Mouse (Mus musculus) heart, embryonic 14.5 days (tissue): ENCODE results near the gene Tead1. TPM values are rescaled to one million over a fixed set of nuclear protein-coding genes. Genes with fewer than 3 reads are reported as not detected.

Experiments
- ATAC-seq: fragments of 200-750 bp; cut with Nextera tagmentation; 2 replicates; pipeline ENCODE4 v1.8.0; 2017; ENCODE audit warnings: low read depth, moderate TSS enrichment; ENCODE audit not compliant: insufficient number of reproducible peaks, insufficient read depth, low FRiP score
- H3K27ac ChIP-seq, 2 experiments: fragments of 200-500 bp in 1 of 2; fragments of 300-500 bp in 1 of 2; sonication (generic) in 1 of 2; replicated peaks in 1 of 2; 2 replicates each; pipeline ENCODE4 v1.5.1; 2012 to 2014; ENCODE audit warnings: low read depth in 2 of 2, low read length in 2 of 2, control low read depth in 1 of 2, mild to moderate bottlenecking in 1 of 2, mixed read lengths in 1 of 2; ENCODE audit not compliant: control insufficient read depth in 1 of 2, insufficient read depth in 1 of 2
- H3K27me3 ChIP-seq: fragments of 300-500 bp; sonication (generic); 2 replicates; pipeline ENCODE4 v1.6.1; 2014; ENCODE audit warnings: mild to moderate bottlenecking, low read length, control low read depth; ENCODE audit not compliant: control insufficient read depth, insufficient read depth
- H3K36me3 ChIP-seq: fragments of 300-500 bp; sonication (generic); 2 replicates; pipeline ENCODE4 v1.6.1; 2014; ENCODE audit warnings: mild to moderate bottlenecking, control low read depth, low read length, mixed read lengths; ENCODE audit not compliant: control insufficient read depth, insufficient read depth
- H3K4me1 ChIP-seq, 2 experiments: fragments of 200-500 bp in 1 of 2; fragments of 300-500 bp in 1 of 2; sonication (generic) in 1 of 2; 2 replicates each; pipeline ENCODE4 v1.6.1; 2012 to 2014; ENCODE audit warnings: low read length in 2 of 2, control low read depth in 1 of 2, mixed read lengths in 1 of 2; ENCODE audit not compliant: control insufficient read depth in 2 of 2, insufficient read depth in 2 of 2
- H3K4me2 ChIP-seq: fragments of 300-500 bp; sonication (generic); 2 replicates; pipeline ENCODE4 v1.6.1; 2014; ENCODE audit warnings: mild to moderate bottlenecking, low read length
- H3K4me3 ChIP-seq, 2 experiments: fragments of 200-500 bp in 1 of 2; fragments of 300-500 bp in 1 of 2; sonication (generic) in 1 of 2; 2 replicates each; pipeline ENCODE4 v1.5.1; 2012 to 2014; ENCODE audit warnings: low read length in 2 of 2, mild to moderate bottlenecking in 2 of 2, control low read depth in 1 of 2, low read depth in 1 of 2, moderate library complexity in 1 of 2; ENCODE audit not compliant: control insufficient read depth in 1 of 2, insufficient read depth in 1 of 2
- H3K9ac ChIP-seq: fragments of 300-500 bp; sonication (generic); 2 replicates; pipeline ENCODE4 v1.6.1; 2014; ENCODE audit warnings: mild to moderate bottlenecking, low read length
- H3K9me3 ChIP-seq: fragments of 300-500 bp; sonication (generic); 2 replicates; pipeline ENCODE4 v1.6.1; 2016; ENCODE audit warnings: low read length, control low read depth; ENCODE audit not compliant: control insufficient read depth
- WGBS: fragments of 180-500 bp; shearing (Covaris S2); extraction: QIAGEN DNeasy Blood & Tissue Kit; methylation state at CpG from one replicate; pipeline ENCODE4 v1.1.7; 2014; 5-methylcytosine and 5-hydroxymethylcytosine counted together
- polyA plus RNA-seq: library from polyadenylated mRNA; unstranded; fragments of >200 nt; fragmentation: Nextera tagmentation; extraction: Ambion mirVana; gene quantifications from 2 replicates; pipeline ENCODE4 v1.2.1, GENCODE M21; 2014

Gene Tead1
- polyA plus RNA-seq, 1 experiment from 2014 or later, result 40.7 TPM

DNA sequence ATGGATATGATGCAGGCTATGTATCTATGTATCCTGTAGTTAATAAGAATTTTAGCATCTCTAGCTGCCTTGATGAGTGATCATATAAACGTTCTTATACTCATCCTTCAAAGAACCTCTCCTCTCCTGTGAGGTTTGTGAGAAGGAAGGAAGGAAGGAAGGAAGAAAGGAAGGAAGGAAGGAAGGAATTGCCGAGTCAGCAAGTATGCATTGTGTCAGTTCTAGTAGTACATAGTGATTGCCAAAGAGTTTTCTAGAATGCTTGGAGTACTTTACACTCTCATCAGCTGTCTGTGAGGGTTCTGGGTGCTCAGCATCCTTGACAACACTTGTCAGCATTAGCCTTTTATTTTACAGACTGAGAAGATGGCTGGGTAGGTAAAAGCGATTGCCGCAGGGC, 69.2 kb downstream of the Tead1 start:
- H3K4me1 ChIP-seq, result peaks cover 15 to 49% of the 10 kb centered on the region in 2 experiments

DNA sequence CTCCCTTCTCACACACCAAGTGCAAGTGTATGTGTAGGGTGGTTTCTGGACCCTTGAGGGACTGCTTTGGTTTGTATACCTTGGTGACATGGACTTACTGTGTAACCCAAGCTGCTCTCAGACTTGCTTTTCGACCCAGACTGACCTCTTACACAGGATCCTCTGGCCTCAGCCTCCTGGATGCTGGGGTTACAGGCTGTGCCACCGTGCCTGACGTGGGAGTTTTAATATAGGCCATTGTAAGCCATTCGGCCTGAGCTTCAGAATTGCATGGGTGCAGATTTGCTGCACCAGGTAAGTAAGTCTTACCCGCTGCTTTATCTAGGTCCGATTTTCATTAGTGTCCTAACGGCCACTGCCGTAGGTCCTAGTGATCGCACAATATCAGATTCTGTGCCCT, 71.0 kb downstream of the Tead1 start:
- Histone ChIP-seq H3K9ac (no peak overlapping the region), H3K36me3 (0 out of 2 replicates have a peak, but pooled peaks cover 4% of the 10 kb centered on the region), H3K9me3 (no peaks in the 10 kb centered on the region), H3K27ac (no peak overlapping the region), H3K4me3 (no peak overlapping the region), H3K4me2 (no peak overlapping the region), H3K27me3 (no peaks in the 10 kb centered on the region), H3K4me1 (peaks cover 24 to 49% of the 10 kb centered on the region in 2 experiments)
- WGBS, result 89% methylated on average over 9 of the region's 9 CpGs
- no peak for ATAC-seq

More for the DNA sequence above, 69.2 kb downstream of the Tead1 start:
- H3K4me2 ChIP-seq, result no peak overlapping the region
- H3K9ac ChIP-seq, result no peak overlapping the region
- H3K27me3 ChIP-seq, result no peaks in the 10 kb centered on the region
- no peak overlapping the region for H3K4me3 ChIP-seq
- ATAC-seq, result no peak
- 0 out of 2 replicates have a peak, but pooled peaks cover 4% of the 10 kb centered on the region for H3K36me3 ChIP-seq
- WGBS, result 85% methylated on average over 4 of the region's 4 CpGs
- H3K9me3 ChIP-seq, result no peaks in the 10 kb centered on the region
- H3K27ac ChIP-seq, result no peak overlapping the region

DNA sequence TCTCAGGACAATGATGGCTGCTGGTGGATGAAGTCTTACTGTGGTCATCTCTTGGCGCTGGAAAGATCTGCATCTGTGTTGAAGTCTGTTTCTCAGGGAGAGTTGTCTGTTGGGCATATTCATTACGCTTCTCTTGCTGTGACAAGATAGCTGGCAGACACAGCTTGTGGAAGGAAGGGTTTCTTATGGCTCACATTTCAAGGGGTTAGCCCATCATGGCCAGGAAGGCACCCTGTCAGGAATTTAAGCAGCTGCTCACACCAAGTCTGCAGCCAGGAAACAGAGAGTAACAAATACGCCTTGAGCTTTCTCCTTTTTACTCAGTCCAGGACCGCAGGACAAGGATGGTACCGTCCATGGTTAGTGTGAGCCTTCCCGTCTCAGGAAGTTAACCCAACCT, 73.2 kb downstream of the Tead1 start:
- WGBS, result 84% methylated on average over 6 of the region's 6 CpGs
- Histone ChIP-seq H3K9ac (no peak overlapping the region), H3K4me3 (no peak overlapping the region), H3K4me1 (peaks cover 30 to 61% of the 10 kb centered on the region in 2 experiments), H3K4me2 (no peak overlapping the region), H3K36me3 (0 out of 2 replicates have a peak, but pooled peaks cover 4% of the 10 kb centered on the region), H3K27me3 (no peaks in the 10 kb centered on the region), H3K9me3 (no peaks in the 10 kb centered on the region), H3K27ac (peak overlapping the region in 1 of 2 experiments; percentile 87; a peak in 2 of 4 replicates)
- no peak for ATAC-seq

DNA sequence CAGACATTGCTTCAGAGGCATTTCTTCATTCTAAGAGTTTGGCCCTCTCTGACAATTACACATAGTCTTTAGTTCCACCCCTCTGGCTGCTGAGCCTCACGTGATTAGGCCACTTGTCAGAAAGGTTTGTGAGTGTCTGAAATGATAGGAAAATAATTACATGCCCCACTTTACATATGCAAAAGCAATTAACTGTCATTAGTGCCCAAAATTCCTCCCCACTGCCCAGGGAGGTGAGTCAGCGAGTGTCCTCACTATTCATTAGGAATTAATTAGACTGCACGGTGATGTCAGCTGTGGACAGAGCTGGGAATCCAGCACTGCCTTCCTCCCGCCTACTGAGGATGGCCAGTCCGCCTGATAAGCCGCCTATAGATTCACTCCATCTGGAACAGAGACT, 74.2 kb downstream of the Tead1 start:
- Histone ChIP-seq H3K27me3 (no peaks in the 10 kb centered on the region), H3K9ac (peak overlapping the region; percentile 45; the same call in 1 of the 2 replicates), H3K4me3 (no peak overlapping the region), H3K9me3 (no peaks in the 10 kb centered on the region), H3K27ac (peak overlapping the region; percentile 87 to 92), H3K36me3 (0 out of 2 replicates have a peak, but pooled peaks cover 4% of the 10 kb centered on the region), H3K4me2 (peak overlapping the region; percentile 28), H3K4me1 (peaks cover 30 to 65% of the 10 kb centered on the region in 2 experiments)
- 21% methylated on average over 6 of the region's 6 CpGs for whole genome bisulfite sequencing
- ATAC-seq, result no peak

DNA sequence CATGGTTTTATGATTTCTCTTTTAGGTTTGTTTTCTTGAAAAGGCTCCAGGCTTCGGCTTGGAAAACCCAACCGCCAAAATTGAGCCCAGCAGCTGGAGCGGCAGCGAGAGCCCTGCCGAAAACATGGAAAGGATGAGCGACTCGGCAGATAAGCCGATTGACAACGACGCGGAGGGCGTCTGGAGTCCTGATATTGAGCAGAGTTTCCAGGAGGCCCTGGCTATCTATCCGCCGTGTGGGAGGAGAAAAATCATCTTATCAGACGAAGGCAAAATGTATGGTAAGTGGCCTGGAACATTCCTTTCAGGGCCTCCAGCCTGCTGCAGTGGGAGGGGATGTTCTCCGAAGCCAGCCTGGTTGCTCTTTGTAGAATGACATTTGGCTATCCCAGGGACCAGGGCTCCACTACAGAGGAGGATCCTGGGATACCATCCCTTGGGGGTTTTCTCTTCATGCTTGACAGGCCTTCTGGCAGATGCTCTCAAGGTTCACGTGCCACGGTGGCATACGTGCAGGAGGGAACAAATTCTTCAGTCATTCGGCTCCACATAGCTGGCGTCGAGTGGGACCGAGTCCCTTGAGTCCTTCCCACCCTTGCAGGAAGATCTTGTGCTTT, 80.3 kb downstream of the Tead1 start:
- no peak for ATAC-seq
- peak overlapping the region; percentile 57 to 79 for H3K27ac ChIP-seq
- 18% methylated on average over 23 of the region's 23 CpGs for WGBS
- no peaks in the 10 kb centered on the region for H3K27me3 ChIP-seq
- peaks cover 10% of the 10 kb centered on the region; the same call in 1 of the 2 replicates for H3K36me3 ChIP-seq
- peak overlapping the region; percentile 39 for H3K4me2 ChIP-seq
- H3K4me3 ChIP-seq, result no peak overlapping the region
- H3K9me3 ChIP-seq, result no peaks in the 10 kb centered on the region
- H3K4me1 ChIP-seq, result peaks cover 53 to 98% of the 10 kb centered on the region in 2 experiments
- H3K9ac ChIP-seq, result peak overlapping the region; percentile 28; the same call in 1 of the 2 replicates

DNA sequence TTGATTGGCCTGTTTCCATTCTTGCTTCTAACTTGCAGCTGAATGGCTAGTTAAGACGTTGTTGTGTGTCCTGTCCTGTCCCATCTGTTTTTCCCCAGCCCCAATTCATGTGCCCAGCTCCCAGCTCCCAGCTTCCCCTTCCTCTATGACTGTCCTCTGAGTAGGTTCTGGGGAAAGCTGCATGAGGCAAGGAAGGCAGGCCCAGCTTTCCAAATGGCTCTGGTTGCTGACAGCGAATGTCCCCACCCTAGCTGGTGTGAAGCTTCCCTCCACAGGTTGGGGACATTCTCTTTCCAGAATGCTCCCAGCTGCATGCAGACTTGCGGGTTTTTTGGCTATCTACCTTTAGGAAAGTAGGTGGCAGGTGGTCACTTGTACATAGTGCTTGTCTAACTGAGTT, 81.2 kb downstream of the Tead1 start:
- Histone ChIP-seq H3K27ac (peak overlapping the region; percentile 77 to 79), H3K4me1 (peaks cover 47 to 96% of the 10 kb centered on the region in 2 experiments), H3K36me3 (peaks cover 10% of the 10 kb centered on the region; the same call in 1 of the 2 replicates), H3K27me3 (no peaks in the 10 kb centered on the region), H3K9me3 (no peaks in the 10 kb centered on the region), H3K9ac (peak overlapping the region; percentile 41), H3K4me2 (no peak overlapping the region), H3K4me3 (no peak overlapping the region)
- 50% methylated on average over 3 of the region's 3 CpGs for WGBS
- no peak for ATAC-seq

DNA sequence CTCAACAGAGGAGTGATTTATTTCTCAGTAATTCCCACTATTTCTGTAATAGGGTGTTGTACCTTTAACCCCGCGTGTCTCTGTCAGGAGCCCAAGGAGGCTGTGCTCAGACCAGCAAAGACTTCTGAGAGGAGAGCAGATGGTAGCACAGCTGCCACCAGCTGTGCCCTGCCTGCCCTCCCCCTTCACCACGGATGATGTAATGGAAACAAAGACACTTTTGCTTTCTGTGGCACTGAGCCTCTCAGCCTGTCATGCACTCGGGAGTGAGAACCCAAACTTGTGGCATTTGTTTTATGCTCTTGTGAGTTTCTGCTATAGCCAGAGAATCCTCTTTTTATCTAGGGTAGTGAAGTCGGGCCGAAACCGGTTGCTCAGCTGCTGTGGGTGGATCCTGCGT, 81.7 kb downstream of the Tead1 start:
- peaks cover 47 to 92% of the 10 kb centered on the region in 2 experiments for H3K4me1 ChIP-seq
- no peak overlapping the region for H3K4me3 ChIP-seq
- no peaks in the 10 kb centered on the region for H3K27me3 ChIP-seq
- ATAC-seq, result no peak; the same call in 1 of the 2 replicates
- peak overlapping the region; percentile 47 for H3K9ac ChIP-seq
- H3K27ac ChIP-seq, result peak overlapping the region; percentile 77 to 79
- H3K36me3 ChIP-seq, result peaks cover 10% of the 10 kb centered on the region; the same call in 1 of the 2 replicates
- peak overlapping the region; percentile 26; the same call in 1 of the 2 replicates for H3K4me2 ChIP-seq
- WGBS, result 23% methylated on average over 8 of the region's 8 CpGs
- H3K9me3 ChIP-seq, result no peaks in the 10 kb centered on the region
